Mouse (Mus musculus): ENCODE data around the gene Kcne3.
A peak's percentile ranks its signal among the peaks of the same experiment; 100 is the strongest.

Gene Kcne3

DNA sequence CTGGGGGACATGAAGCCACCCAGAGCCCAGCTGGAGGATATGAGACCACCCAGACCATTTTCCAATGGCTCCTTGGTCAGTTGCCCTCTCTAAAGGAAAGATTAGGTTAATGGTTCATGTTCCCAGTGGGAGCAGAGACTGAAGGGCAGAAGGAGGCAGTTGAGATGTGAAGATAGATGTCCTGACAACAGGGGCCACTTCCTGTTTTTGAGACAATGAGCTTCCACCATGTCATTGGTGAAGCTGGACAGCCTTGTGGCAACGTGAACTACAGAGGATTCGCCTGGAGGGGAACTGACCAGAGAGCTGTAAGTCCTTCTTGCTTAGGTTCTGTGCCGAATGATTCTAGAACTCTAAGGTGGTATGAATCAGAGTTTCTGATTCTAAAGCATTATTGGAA is at the start of gene Kcne3:
TSS of gene Kcne3 (plus strand) at position 234 of the 400 bp plus-strand sequence.
- no peak for DNase-seq (ENCODE audit: low read depth, low spot score)

DNA sequence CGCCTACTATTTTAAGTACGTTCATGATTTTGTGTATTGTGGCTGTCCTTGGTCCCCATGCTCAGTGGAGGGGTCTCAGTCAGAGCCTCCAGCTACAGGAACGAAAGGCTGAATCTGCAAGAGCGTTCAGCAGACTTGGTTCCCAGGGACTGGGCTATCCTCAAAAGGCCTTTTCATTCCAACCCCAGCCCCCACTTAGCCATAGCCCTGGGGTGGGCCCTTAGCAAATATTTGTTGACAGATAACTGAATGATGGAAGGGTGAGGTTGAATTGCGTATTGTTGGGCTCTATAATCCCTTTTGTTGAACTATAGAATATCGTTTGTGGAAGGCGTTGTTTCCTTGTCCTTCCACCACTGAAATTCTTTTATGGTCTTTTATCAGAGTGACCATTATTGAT is 49.8 kb upstream of the Kcne3 start:
- DNase-seq (ENCODE audit: low read depth, low spot score) = no peak

DNA sequence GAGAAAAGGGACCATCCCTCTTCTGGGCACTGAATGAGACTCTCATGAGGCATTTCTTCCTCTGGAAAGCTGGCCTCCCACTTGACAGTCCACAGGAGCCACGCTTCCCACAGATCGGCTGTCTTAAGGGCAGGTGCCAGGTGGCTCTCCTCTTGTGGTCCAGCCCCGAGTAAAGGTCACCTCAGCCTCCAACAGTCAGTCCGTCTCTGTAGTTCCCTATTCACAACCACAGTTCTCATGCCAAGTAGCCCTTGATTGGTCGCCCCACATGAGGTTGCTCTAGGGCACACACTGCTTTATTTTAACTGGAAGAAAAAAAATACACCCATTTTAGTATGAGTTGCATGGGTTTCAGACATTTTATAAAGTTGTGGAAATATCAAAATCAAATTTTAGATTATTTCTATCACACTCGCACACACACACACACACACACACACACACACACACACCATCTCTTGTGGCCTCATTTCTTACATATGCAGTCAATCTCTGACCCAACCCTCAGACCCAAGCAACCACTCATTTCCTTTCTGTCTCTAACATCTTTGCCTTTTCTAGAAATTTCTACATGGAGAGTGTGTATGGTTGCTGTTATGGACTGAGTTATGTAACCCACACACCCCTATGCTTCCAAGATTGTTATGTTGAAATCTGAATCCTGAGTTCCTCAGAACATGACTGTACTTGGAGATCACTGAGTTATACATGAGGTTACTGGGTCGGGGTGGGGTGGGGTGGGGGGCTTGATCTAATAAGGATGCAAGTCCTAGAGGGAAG is 47.9 kb upstream of the Kcne3 start:
- no peak for DNase-seq (ENCODE audit: low read depth, low spot score)

DNA sequence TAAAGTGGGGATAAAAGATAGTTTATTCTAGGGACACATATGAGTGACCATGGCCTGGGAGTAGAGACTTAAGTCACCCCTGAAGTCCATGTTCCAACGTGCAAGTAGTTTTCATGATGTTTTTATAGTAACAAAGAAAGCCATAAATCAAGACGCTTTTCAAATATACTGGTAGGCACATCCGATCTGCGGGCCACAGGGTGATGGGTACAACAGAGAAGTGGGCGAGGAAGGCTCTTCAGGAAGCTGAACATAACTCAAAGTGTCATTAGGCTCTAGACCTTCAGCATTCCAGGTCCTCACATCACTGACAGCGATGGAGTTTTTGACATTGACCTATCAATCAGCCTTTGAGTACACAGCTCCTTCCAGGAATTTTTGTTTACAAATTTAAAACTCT is 45.7 kb upstream of the Kcne3 start:
- no peak for DNase-seq (ENCODE audit: low read depth, low spot score)

DNA sequence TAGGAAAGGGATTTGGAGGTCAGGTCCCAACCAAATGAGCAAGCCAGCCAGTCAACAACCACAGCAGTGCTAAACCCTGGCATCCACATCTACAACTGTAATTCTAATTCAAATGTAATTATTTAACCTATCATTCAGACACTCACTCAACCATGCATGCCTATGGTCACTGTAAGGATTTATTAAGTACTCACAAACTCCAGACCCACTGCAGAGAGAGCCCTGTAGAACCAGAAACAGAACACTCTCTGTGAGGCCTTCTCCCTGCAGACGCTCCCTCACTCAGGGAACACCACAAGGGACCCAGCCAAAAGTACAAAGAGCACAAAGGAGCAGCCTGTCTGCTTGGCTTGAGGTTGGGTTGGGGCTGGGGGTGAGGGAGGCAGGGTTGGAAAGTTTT is 43.9 kb upstream of the Kcne3 start:
- DNase-seq (ENCODE audit: low read depth, low spot score) = peak; percentile 40

DNA sequence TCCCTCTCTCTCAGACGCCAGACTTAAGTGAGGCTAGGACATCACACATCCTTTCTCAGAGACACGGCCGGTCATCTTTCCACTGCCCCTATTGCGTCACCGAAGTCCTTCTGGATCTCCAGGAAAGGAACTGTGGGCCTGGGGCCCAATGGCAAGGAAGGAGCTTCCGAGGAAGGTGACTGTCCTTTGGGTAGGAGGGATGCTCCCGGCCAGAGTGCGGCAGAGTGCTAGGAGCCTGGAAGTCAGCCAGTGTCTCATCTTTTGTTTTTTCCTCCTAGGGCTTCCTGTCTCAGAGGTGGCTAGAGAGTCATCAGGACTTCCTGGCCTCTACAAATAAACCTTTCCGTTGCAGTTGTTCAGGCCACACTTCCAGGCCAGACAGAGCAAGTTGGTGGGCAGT is 39.3 kb upstream of the Kcne3 start:
- DNase-seq (ENCODE audit: low read depth, low spot score) = no peak

DNA sequence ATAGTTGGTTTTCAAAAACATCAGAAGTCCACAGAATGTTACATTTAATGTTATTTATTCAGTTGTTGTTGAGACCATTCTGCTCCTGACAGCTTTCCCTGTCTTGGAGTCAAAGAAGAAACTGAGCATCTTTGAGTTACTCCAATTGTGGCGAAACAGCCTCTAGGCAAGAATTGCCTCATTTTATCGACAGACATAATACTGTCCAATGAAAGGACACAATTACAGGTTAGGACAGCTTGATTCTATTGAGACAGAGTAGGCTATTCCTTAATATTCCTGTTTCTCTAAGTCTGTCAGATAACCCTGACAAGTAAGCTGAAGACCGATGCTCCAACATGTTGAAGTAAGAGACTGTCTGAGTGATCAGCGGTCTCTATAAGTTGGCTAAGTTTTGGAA is 38.2 kb upstream of the Kcne3 start:
- DNase-seq (ENCODE audit: low read depth, low spot score) = no peak

DNA sequence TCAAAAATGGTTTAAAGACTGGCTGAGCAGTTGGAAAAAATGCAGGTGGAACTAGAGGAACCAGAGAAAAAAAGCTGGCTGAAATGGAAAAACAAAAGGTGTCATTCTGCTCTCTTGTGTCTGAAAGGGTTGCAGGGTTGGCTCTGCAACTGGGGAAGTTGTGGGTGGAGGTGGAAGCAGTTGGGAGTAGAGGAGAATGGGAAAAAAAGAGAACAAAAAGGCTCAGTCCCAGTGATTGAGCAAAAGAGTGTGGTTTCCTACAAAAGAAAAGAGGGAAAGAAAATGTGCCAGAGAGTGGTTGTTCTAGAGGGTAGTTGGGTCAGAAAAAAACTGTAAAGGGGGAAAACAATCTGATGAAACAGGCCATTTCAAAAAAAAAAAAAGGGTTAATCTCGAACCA is 35.7 kb upstream of the Kcne3 start:
- no peak for DNase-seq (ENCODE audit: low read depth, low spot score)

DNA sequence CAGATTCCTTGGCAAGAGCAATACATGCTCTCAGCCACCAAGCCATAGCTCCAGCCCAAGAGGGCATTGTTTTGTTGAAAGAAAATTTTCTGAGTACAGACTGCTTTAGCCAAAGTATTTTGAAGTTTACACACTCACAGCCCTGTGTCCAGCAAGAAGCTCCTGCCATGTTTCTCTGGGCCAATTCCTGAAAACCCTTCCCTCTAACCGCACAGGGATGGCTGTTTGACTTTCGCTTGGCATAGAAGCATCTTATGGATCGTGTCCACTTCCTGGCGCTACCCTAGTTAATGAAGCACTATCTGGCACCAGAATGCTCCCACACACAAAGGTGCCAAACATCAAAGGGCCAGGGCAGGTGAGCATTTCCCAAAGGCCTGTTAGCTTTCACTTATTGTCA is 27.7 kb upstream of the Kcne3 start:
- DNase-seq (ENCODE audit: low read depth, low spot score) = no peak

DNA sequence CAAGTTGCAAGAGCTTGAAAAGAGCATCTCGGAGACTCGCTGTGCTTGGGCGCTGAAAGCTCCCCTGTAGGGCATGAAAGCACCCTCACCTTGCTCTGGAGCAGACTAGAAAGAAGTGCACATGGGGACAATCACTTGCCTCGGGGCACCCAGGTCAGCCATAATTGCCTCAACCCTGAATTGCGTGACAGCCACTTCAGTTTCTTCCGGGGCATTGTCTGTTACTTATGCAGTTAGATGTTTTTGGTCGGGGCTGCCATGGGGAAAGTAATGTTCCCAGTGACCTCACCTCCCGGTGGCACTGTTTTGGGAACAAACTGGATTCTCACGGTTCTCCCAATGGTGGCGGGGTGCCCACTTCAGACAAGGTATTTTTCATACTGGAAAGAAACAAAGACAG is 26.2 kb upstream of the Kcne3 start:
- DNase-seq (ENCODE audit: low read depth, low spot score) = no peak

DNA sequence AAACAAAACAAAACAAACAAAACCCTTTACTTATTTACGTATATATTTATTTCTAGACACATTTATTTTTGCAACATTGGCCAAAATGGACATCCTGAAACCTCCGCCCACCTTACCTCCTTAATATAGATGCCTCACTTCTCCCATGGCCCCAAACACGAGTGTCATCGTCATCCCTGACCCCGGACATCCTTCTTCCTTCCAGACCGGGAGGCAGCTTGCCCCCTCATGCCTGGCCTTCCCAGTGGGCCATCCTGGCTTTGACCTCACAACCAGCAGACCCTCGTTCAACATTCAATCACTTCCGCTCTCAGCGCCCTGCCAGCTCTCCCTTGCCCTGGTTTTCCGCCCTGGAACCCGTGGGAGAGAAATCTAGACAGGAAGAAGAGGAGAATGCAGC is 25.7 kb upstream of the Kcne3 start:
- no peak for DNase-seq (ENCODE audit: low read depth, low spot score)

DNA sequence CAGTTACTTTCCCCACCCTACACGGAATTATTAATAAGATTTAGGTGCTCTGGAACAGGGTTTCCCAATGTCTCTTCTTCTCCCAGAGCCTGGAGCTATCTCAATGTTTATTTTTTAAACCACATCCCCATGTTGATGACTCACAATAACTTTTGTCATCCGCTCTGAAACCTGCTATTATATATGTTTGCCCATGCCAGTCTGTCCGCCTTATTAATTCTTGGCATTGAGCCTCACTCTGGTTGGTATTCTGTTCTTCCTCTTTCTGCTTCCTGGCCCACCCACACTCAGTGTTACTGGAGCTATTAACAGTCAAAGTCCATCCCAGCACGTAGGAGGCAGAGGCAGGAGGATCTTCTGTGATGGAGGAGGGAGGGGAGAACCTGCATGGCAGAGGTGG is 18.6 kb upstream of the Kcne3 start:
- DNase-seq (ENCODE audit: low read depth, low spot score) = no peak

DNA sequence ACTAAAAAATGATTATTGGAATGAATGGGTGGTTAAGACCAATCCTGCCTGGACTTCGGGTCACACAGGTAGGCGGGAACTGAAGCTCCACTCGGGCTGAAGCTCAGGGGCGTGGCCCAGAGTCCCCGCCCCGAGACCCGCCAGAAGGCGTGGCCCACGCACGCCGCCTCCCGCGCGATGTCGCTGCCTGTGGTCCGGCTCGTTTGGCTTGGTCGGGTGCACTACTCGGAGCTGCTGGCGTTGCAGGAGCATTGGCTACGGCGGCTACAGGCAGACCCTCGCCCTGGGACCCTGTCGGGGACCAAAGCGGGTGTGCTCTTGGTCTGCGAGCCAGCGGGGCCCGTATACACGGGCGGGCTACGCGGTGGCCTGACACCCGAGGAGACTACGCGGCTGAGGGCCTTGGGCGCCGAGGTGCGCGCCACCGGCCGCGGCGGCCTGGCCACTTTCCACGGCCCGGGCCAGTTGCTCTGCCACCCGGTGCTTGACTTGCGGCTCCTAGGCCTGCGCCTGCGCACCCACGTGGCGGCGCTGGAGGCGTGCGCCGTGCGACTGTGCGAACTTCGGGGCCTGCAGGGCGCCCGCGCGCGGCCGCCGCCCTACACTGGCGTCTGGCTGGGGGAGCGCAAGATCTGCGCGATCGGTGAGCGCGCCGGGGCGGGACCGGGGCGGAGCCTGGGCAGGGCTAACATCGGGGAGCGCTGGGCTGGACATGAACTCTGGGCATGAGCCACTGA is 17.0 kb upstream of the Kcne3 start, which contains the start of gene Lipt2:
TSS of gene Lipt2 (plus strand) at position 173 of the 737 bp plus-strand sequence.
- peak; percentile 90 for DNase-seq (ENCODE audit: low read depth, low spot score)

DNA sequence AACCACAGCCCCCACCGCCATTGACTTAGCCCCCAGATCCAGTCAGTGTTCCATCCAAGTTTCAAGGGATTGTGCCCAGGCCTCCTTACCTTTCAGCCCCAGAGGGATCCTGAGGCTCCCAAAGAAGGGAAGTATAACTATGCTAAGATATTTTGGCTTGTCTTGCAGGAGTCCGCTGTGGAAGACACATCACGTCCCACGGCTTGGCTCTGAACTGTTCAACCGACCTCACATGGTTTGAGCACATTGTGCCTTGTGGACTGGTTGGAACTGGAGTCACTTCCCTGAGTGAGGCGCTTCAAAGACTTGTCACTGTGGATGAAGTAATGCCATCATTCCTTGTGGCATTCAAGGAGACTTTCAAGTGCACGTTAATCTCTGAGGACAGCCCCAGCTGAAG is 16.3 kb upstream of the Kcne3 start:
- no peak for DNase-seq (ENCODE audit: low read depth, low spot score)

DNA sequence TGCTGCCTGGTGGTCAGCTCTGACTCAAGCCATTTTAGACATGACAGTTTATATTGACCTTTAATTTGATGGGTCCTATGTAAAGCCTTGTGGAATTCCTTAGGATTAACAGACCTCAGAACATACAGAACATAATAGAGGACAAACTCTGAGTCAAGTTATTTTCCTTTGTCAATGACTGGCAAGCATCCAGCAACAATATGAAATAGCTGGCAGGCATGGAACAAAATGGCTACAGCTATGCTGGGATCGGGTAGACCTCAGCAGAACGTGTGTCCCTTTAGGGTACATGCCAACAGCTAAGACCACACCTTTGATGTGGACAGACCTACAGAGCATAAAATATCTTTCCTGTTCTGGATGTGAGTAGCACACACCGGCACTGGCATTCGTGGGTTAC is 12.8 kb upstream of the Kcne3 start:
- no peak for DNase-seq (ENCODE audit: low read depth, low spot score)

DNA sequence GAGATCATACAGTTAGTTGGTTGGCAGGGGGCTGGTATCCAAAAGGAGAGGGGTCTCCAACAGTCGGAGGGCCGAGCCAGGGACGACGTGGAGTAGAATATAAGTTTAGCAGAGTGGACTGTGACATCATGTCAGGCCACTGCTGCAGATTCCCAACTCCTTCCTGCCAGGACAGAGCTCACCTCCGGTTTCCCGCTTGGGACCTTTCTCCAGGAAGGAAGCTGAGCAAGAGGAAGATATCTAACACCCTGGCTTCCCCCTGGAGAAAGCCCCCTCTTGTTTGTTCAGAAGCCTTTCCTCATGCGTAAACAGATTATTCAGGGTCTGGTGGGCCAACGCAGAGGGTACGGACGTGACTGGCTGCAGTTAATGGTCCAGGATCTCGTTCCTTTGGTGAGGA is 7.6 kb upstream of the Kcne3 start:
- DNase-seq (ENCODE audit: low read depth, low spot score) = no peak

DNA sequence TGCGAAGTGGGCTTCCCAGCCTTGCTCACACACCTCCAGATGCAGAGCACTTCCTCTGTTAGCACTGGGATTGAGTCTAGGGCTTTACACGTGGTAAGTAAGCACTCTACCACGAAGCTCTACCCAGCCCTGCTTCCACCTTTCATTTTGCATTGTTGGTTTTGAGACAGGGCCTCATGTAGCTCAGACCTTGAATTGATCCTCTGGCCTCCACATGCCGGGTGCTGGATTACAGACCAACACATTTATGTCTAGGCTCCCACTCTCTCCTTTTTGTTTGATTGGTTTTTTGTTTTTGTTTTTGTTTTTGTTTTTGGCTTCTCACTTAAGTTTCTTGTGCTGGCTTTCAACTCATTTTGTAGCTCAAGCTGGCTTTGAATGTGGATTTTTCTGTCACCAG is 5.5 kb upstream of the Kcne3 start:
- no peak for DNase-seq (ENCODE audit: low read depth, low spot score)

DNA sequence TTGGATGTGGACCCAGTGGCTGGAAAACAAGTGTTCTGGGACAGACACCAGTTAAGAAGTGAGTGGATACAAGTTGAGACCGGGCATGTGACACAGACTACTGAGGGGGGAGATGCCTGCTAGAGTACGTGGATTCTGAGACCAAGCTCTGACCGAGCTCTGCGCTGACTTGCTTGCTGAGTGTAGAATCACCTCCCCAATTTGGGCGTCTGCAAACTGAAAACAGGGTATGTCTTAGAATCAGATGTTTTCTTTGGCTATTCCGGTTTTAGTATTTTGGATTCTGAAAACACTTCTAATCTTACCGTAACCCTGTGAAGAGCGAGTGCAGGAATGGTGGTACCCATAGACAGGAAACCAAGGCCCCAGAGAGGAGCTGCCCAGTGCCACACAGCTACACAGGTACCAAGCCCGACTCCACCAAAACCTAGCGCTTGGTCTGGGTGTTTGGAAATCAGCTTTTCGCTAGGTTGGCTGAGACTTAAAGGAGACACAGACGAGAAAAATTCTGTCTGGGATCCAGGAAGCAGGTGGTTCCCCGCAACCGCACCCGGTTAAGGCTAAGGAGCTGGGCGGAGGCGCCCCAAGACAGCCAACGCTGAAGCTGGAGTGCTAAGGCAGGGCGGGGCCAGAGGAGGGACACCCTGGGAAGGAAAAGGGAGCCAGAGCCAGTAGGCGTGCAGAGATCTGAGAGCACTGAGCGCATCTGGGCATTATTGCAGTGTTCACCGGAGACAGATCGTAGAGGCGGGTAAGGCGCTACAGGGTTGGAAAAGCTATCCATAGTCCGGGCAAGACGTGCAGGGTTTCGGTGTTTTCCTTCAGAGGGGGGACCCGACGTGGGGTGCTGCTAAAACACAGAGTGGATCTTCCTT is 2.0 kb downstream of the Kcne3 start:
- DNase-seq (ENCODE audit: low read depth, low spot score) = peak; percentile 30

DNA sequence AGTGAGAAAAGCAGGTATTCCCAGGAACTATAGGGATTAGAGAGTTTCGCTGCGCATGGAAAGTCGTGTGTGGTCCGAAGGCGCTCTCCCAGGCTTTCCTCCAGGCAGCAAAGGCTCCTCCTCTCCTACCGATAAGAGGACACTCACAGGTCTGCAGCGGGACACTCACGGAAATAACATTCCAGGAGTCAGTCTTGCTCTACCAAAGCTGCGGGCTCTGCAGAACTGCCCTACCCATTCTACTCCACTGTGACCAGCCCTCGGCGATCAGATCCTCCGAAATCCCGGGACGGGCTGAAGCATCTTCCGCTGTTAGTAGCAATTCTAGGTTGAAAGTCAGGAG is 2.6 kb downstream of the Kcne3 start:
- peak; percentile 33 for DNase-seq (ENCODE audit: low read depth, low spot score)

DNA sequence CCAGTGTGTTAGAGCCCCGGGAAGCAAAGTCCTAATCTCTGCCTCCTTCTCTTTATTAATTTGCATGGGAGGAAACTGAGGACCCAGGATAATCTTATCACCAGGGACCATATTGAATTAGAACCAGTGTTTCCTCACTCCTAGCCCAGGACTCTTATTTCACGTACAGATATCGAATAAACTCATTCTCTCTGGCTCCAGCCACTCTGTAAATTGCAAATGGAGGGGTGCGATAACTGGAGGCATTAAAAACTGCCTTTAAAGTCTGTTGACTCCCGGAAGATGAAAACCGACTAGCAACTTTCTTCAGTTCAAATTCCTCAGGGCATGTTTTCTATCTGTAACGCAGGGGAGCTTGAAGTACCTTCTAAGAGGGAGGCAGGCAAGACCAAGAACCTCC is 3.1 kb downstream of the Kcne3 start:
- no peak for DNase-seq (ENCODE audit: low read depth, low spot score)

DNA sequence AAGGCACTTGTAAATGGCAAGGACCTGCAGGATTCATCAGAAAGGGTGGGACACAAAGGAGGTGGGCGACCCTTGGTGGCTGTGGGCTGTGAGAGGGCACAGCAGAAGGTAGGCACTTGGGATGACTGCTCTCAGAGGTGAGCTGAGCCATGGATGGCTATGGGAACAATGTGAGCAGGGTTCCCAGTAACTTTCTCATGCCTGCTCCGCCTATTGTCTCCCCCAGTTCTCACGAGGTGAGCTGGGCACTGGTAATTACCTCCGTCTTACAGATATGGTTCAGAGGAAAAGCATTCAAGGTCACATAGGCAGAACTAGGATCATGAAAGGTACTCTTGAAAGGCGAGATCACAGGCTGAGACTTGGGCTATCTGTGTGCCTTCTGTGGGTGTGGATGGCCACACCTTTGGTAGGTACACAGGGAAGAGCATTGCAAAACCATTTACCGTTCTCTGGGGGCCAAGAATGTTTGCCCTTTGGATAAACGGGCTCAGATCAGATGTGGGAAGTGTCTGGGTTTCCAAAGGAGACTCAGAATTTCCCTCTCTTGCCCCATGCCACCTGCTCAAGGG is 3.6 kb downstream of the Kcne3 start:
- DNase-seq (ENCODE audit: low read depth, low spot score) = no peak

DNA sequence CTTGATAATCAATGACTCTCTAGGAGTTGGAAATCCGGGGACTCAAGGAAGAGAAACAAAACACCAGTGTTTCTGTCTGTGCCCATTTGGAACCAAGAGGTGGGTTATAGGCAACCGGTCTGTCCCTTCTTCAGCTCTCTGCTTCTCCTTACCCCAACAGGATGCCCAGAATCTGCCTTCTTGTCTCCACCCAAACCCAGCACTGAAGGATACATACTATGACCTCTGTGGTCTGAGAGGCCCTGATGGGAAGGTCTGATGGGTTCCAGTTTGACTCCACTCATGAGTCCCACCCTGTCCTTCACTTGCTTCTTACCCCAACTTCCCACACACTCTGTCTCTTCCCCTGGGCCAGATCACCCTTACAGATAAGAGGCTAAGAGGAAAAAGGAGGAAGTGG is 4.9 kb downstream of the Kcne3 start:
- no peak for DNase-seq (ENCODE audit: low read depth, low spot score)

Data from forelimb bud, embryonic 11.5 days (tissue).